Comparison of ENCODE assay signal across 9 mouse cellular contexts in the genomic region with DNA sequence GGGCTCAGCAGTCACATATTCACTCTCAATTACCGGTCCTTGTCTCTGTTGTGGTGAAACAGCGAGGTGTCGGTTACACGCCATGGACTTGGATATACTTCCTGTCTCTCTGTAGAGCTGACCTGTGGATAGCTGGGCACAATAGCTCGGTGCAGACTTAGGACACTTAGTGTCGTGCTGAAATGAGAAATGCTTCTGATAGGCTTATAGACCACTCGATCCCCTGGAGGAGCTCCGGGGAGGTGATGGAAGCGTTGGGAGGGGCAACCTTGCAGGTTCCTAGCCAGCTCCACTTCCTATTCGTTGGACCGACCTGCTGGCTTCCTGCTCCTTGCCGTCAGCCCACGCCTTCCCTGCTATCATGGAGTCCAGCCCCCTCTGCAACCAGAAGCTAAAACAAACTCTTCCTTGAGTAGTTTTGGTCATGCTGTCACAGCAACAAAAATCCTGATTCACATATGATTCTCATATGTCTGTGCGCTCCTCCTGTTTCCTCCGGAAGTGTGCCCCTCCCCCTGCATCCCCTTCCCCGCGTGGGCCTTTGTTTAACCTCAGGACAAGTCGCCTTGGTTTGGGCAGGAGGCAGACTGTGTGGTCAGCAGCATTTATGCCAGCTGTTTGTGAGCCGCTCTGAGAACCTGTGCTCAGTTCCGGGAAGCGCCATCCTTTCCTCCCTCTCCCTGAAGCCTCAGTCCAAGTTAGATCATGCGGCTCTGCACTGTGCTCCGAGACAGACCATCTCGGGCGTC. TPM values are rescaled to one million over a fixed set of nuclear protein-coding genes. Genes with fewer than 3 reads are reported as not detected.
DNase-seq lines count a peak whose midpoint lies in the region; ATAC-seq lines count a peak whose summit lies in the region.
"Had no signal": no experiment of that assay in that cellular context is flagged by ENCODE, and none has a peak within 500 bp of the region (broad histone marks: within the 10 kb centered on the region; RNA-seq: fewer than 3 reads in every experiment).

No protein-coding gene starts in this region.

- DNase-seq in lung, adult 18-20 months, result no peak
- peak; percentile 7 for DNase-seq in skeletal muscle tissue, adult 2 months (ENCODE audit: low read depth, low spot score)
- DNase-seq in gastrocnemius, postnatal 25 days, result no peak
- DNase-seq in ovary, adult 18-20 months (ENCODE audit: low spot score), result no peak
- DNase-seq: adrenal gland, postnatal 10 days; retina, postnatal 1 day had no signal

- 24% methylated on average over 25 of the region's 25 CpGs for WGBS in lung, embryonic 16.5 days
- WGBS in embryonic facial prominence, embryonic 15.5 days, result 33% methylated on average over 25 of the region's 25 CpGs
- 46% methylated on average over 25 of the region's 25 CpGs for WGBS in limb, embryonic 12.5 days

- H3K9ac ChIP-seq in lung, embryonic 16.5 days (ENCODE audit: low read length), result peak overlapping the region; percentile 38
- no peak overlapping the region for H3K9ac ChIP-seq in embryonic facial prominence, embryonic 15.5 days
- 0 out of 2 replicates have a peak overlapping the region, but pooled peaks have one; percentile 27 for H3K9ac ChIP-seq in limb, embryonic 12.5 days (replicated peaks)

- H3K4me1 ChIP-seq in lung, embryonic 16.5 days (replicated peaks; ENCODE audit: control insufficient read depth, insufficient read depth, low read length), result peaks cover 22% of the 10 kb centered on the region
- H3K4me1 ChIP-seq in embryonic facial prominence, embryonic 15.5 days, result peaks cover 24% of the 10 kb centered on the region
- peaks cover 45% of the 10 kb centered on the region for H3K4me1 ChIP-seq in limb, embryonic 12.5 days (replicated peaks)

- no peaks in the 10 kb centered on the region for H3K9me3 ChIP-seq in lung, embryonic 16.5 days (ENCODE audit: control insufficient read depth, low read length)
- no peaks in the 10 kb centered on the region for H3K9me3 ChIP-seq in embryonic facial prominence, embryonic 15.5 days (replicated peaks)
- H3K9me3 ChIP-seq in limb, embryonic 12.5 days, result no peaks in the 10 kb centered on the region; the same call in 1 of the 2 replicates

- peak overlapping the region; percentile 30 for H3K4me3 ChIP-seq in lung, embryonic 16.5 days (ENCODE audit: low read length)
- H3K4me3 ChIP-seq in embryonic facial prominence, embryonic 15.5 days (replicated peaks), result 0 out of 2 replicates have a peak overlapping the region, but pooled peaks have one; percentile 10
- no peak overlapping the region for H3K4me3 ChIP-seq in limb, embryonic 12.5 days (replicated peaks)

- ATAC-seq in lung, embryonic 16.5 days (ENCODE audit: low read depth), result peak; percentile 55
- ATAC-seq in embryonic facial prominence, embryonic 15.5 days (ENCODE audit: insufficient number of reproducible peaks, low FRiP score, low TSS enrichment, low read depth), result no peak
- ATAC-seq in limb, embryonic 12.5 days (ENCODE audit: insufficient number of reproducible peaks, insufficient read depth, low FRiP score, low TSS enrichment, low read depth), result no peak

- H3K36me3 ChIP-seq in lung, embryonic 16.5 days (ENCODE audit: control insufficient read depth, insufficient read depth, low read length), result no peaks in the 10 kb centered on the region
- H3K36me3 ChIP-seq in embryonic facial prominence, embryonic 15.5 days, result no peaks in the 10 kb centered on the region
- no peaks in the 10 kb centered on the region for H3K36me3 ChIP-seq in limb, embryonic 12.5 days

- peak overlapping the region; percentile 58 for H3K4me2 ChIP-seq in lung, embryonic 16.5 days (ENCODE audit: low read depth, low read length)
- peak overlapping the region; percentile 39 for H3K4me2 ChIP-seq in embryonic facial prominence, embryonic 15.5 days (replicated peaks)
- peak overlapping the region; percentile 19 for H3K4me2 ChIP-seq in limb, embryonic 12.5 days

- H3K27ac ChIP-seq in lung, embryonic 16.5 days (ENCODE audit: low read length), result peak overlapping the region; percentile 61
- H3K27ac ChIP-seq in embryonic facial prominence, embryonic 15.5 days (replicated peaks), result 0 out of 2 replicates have a peak overlapping the region, but pooled peaks have one; percentile 1
- H3K27ac ChIP-seq in limb, embryonic 12.5 days, result no peak overlapping the region; the same call in 1 of the 2 replicates

- H3K27me3 ChIP-seq in lung, embryonic 16.5 days (ENCODE audit: control insufficient read depth, insufficient read depth, low read depth, low read length), result no peaks in the 10 kb centered on the region
- no peaks in the 10 kb centered on the region; the same call in 1 of the 2 replicates for H3K27me3 ChIP-seq in embryonic facial prominence, embryonic 15.5 days
- peaks cover 28% of the 10 kb centered on the region for H3K27me3 ChIP-seq in limb, embryonic 12.5 days

RNA-seq across cellular contexts. Expression of gene Gm45623, which starts 11.8 kb away (rescaled TPM):
- 2.2 and 2.4 TPM in 2 replicates for polyA plus RNA-seq in lung, embryonic 16.5 days (2015; fragmentation: Nextera tagmentation; extraction: Ambion mirVana)
- 0.99 and 1.3 TPM in 2 replicates for polyA plus RNA-seq in embryonic facial prominence, embryonic 15.5 days (2015; fragmentation: Nextera tagmentation; extraction: Ambion mirVana)
- not detected in 2 replicates for polyA plus RNA-seq in limb, embryonic 12.5 days (2016; fragmentation: Nextera tagmentation; extraction: Ambion mirVana)
- not detected for total RNA-seq in gastrocnemius, postnatal 25 days (2021)
